Mouse (Mus musculus): ENCODE results near the gene Utp18.
A peak's percentile ranks its signal among the peaks of the same experiment; 100 is the strongest.
"Not testable (repeated sequence)": the region's sequence is repeated elsewhere in the genome, so short reads cannot be mapped to it uniquely, and the experiment has no call there.

Utp18 gene

GRCm38 (mm10) chr11:93885572-93886410 lies at the start of gene Utp18, which contains the start of gene Mbtd1:
Utp18 (minus strand) TSS chr11:93885766.
Mbtd1 (plus strand) TSS chr11:93885852.
- DNase-seq (ENCODE audit: low read depth, low spot score) = peak; percentile 98

- DNase-seq (ENCODE audit: low read depth, low spot score) = no peak
These were observed 43.5 kb upstream of the Utp18 start for GRCm38 (mm10) chr11:93929106-93929505.

GRCm38 (mm10) chr11:93915019-93915418 lies 29.5 kb upstream of the Utp18 start:
- not testable (repeated sequence) for DNase-seq (ENCODE audit: low read depth, low spot score)

GRCm38 (mm10) chr11:93911603-93912002 lies 26.0 kb upstream of the Utp18 start:
- DNase-seq (ENCODE audit: low read depth, low spot score) = no peak

- DNase-seq (ENCODE audit: low read depth, low spot score) = no peak
These were observed 23.3 kb upstream of the Utp18 start for GRCm38 (mm10) chr11:93908829-93909228.

- DNase-seq (ENCODE audit: low read depth, low spot score) = no peak
These were observed 22.3 kb upstream of the Utp18 start for GRCm38 (mm10) chr11:93907839-93908238.

GRCm38 (mm10) chr11:93906834-93907233 lies 21.3 kb upstream of the Utp18 start:
- DNase-seq (ENCODE audit: low read depth, low spot score) = no peak

- DNase-seq (ENCODE audit: low read depth, low spot score) = peak; percentile 28
These were observed 12.2 kb upstream of the Utp18 start for GRCm38 (mm10) chr11:93897732-93898131.

- no peak for DNase-seq (ENCODE audit: low read depth, low spot score)
These were observed 1.5 kb upstream of the Utp18 start for GRCm38 (mm10) chr11:93887080-93887447.

GRCm38 (mm10) chr11:93886411-93887079 lies 979 bp upstream of the Utp18 start:
- DNase-seq (ENCODE audit: low read depth, low spot score) = peak; percentile 77

- peak; percentile 94 for DNase-seq (ENCODE audit: low read depth, low spot score)
These were observed 530 bp downstream of the Utp18 start for GRCm38 (mm10) chr11:93884901-93885571.

GRCm38 (mm10) chr11:93884068-93884467 lies 1.5 kb downstream of the Utp18 start:
- no peak for DNase-seq (ENCODE audit: low read depth, low spot score)

GRCm38 (mm10) chr11:93862638-93863037 lies 22.9 kb downstream of the Utp18 start:
- peak; percentile 30 for DNase-seq (ENCODE audit: low read depth, low spot score)

GRCm38 (mm10) chr11:93862045-93862623 lies 23.4 kb downstream of the Utp18 start:
- DNase-seq (ENCODE audit: low read depth, low spot score) = peak; percentile 12

- peak; percentile 38 for DNase-seq (ENCODE audit: low read depth, low spot score)
These were observed 24.4 kb downstream of the Utp18 start for GRCm38 (mm10) chr11:93861193-93861592.

- DNase-seq (ENCODE audit: low read depth, low spot score) = no peak
These were observed 24.9 kb downstream of the Utp18 start for GRCm38 (mm10) chr11:93860540-93861172.

GRCm38 (mm10) chr11:93856284-93856955 lies 29.1 kb downstream of the Utp18 start:
- peak; percentile 65 for DNase-seq (ENCODE audit: low read depth, low spot score)

GRCm38 (mm10) chr11:93852546-93852945 lies 33.0 kb downstream of the Utp18 start:
- no peak for DNase-seq (ENCODE audit: low read depth, low spot score)

GRCm38 (mm10) chr11:93847342-93847741 lies 38.2 kb downstream of the Utp18 start:
- no peak for DNase-seq (ENCODE audit: low read depth, low spot score)

- DNase-seq (ENCODE audit: low read depth, low spot score) = no peak
These were observed 49.8 kb downstream of the Utp18 start for GRCm38 (mm10) chr11:93835800-93836199.

- no peak for DNase-seq (ENCODE audit: low read depth, low spot score)
These were observed 55.6 kb downstream of the Utp18 start for GRCm38 (mm10) chr11:93829971-93830370.

All from A20 (cell line).